Mouse (Mus musculus) kidney, embryonic 16.5 days (tissue): ENCODE measurements around the gene Armt1. TPM values are rescaled to one million over a fixed set of nuclear protein-coding genes. Genes with fewer than 3 reads are reported as not detected.

Experiments used
- ATAC-seq: fragments of 200-750 bp; cut with Nextera tagmentation; 2 replicates; pipeline ENCODE4 v1.8.0; 2017; ENCODE audit warnings: moderate TSS enrichment; ENCODE audit not compliant: low FRiP score, low TSS enrichment
- H3K27ac ChIP-seq: fragments of 300-500 bp; sonication (generic); 2 replicates; pipeline ENCODE4 v1.5.1; 2014; ENCODE audit warnings: low read length
- H3K27me3 ChIP-seq: fragments of 300-500 bp; sonication (generic); 2 replicates; pipeline ENCODE4 v1.6.1; 2014; ENCODE audit warnings: low read length, control low read depth, mixed read lengths; ENCODE audit not compliant: insufficient read depth
- H3K36me3 ChIP-seq: fragments of 300-500 bp; sonication (generic); 2 replicates; pipeline ENCODE4 v1.6.1; 2014; ENCODE audit warnings: low read length, control low read depth, mixed read lengths; ENCODE audit not compliant: insufficient read depth
- H3K4me1 ChIP-seq: fragments of 300-500 bp; sonication (generic); 2 replicates; pipeline ENCODE4 v1.6.1; 2014; ENCODE audit warnings: low read length, control low read depth, mixed read lengths; ENCODE audit not compliant: insufficient read depth
- H3K4me2 ChIP-seq: fragments of 300-500 bp; sonication (generic); replicated peaks from 2 replicates; pipeline ENCODE4 v1.6.1; 2014; ENCODE audit warnings: low read depth, low read length
- H3K4me3 ChIP-seq: fragments of 300-500 bp; sonication (generic); 2 replicates; pipeline ENCODE4 v1.5.1; 2014; ENCODE audit warnings: mild to moderate bottlenecking, low read length
- H3K9ac ChIP-seq: fragments of 300-500 bp; sonication (generic); replicated peaks from 2 replicates; pipeline ENCODE4 v1.6.1; 2014; ENCODE audit warnings: low read length
- H3K9me3 ChIP-seq: fragments of 300-500 bp; sonication (generic); 2 replicates; pipeline ENCODE4 v1.6.1; 2016; ENCODE audit warnings: low read length, control low read depth
- WGBS: fragments of 180-500 bp; shearing (Covaris S2); extraction: QIAGEN DNeasy Blood & Tissue Kit; methylation state at CpG from one replicate; pipeline ENCODE4 v1.1.7; 2014; 5-methylcytosine and 5-hydroxymethylcytosine counted together
- polyA plus RNA-seq: library from polyadenylated mRNA; unstranded; fragments of >200 nt; fragmentation: Nextera tagmentation; extraction: Ambion mirVana; gene quantifications from 2 replicates; pipeline ENCODE4 v1.2.1, GENCODE M21; 2015

The Armt1 gene
- polyA plus RNA-seq, 1 experiment from 2014 or later, result 23.8 TPM

GRCm38 (mm10) chr10:4476604-4477003 is 44.3 kb downstream of the Armt1 start:
- Histone ChIP-seq H3K9ac (no peak overlapping the region), H3K9me3 (no peaks in the 10 kb centered on the region), H3K27me3 (no peaks in the 10 kb centered on the region), H3K4me2 (no peak overlapping the region), H3K36me3 (no peaks in the 10 kb centered on the region), H3K4me3 (no peak overlapping the region), H3K27ac (no peak overlapping the region), H3K4me1 (no peaks in the 10 kb centered on the region)
- no peak for ATAC-seq
- 93% methylated on average over 5 of the region's 5 CpGs for WGBS

- no peaks in the 10 kb centered on the region for H3K4me1 ChIP-seq
- no peaks in the 10 kb centered on the region for H3K36me3 ChIP-seq
- 31% methylated on average over 3 of the region's 3 CpGs for WGBS
- H3K27me3 ChIP-seq, result no peaks in the 10 kb centered on the region
- no peak for ATAC-seq
- no peak overlapping the region for H3K9ac ChIP-seq
- H3K4me3 ChIP-seq, result no peak overlapping the region
- H3K9me3 ChIP-seq, result no peaks in the 10 kb centered on the region
- H3K27ac ChIP-seq, result no peak overlapping the region
- no peak overlapping the region for H3K4me2 ChIP-seq
Observed at GRCm38 (mm10) chr10:4480929-4481328, 48.7 kb downstream of the Armt1 start.

- Histone ChIP-seq H3K27me3 (no peaks in the 10 kb centered on the region), H3K27ac (no peak overlapping the region), H3K4me2 (no peak overlapping the region), H3K4me3 (no peak overlapping the region), H3K9me3 (no peaks in the 10 kb centered on the region), H3K36me3 (no peaks in the 10 kb centered on the region), H3K9ac (no peak overlapping the region), H3K4me1 (no peaks in the 10 kb centered on the region)
- WGBS, result 84% methylated on average over 8 of the region's 8 CpGs
- no peak for ATAC-seq
Observed at GRCm38 (mm10) chr10:4481695-4482094, 49.4 kb downstream of the Armt1 start.

- H3K27me3 ChIP-seq, result no peaks in the 10 kb centered on the region
- no peaks in the 10 kb centered on the region for H3K4me1 ChIP-seq
- no peaks in the 10 kb centered on the region for H3K36me3 ChIP-seq
- H3K9ac ChIP-seq, result no peak within 1 kb of the TSS
- H3K9me3 ChIP-seq, result no peaks in the 10 kb centered on the region
- WGBS, result 44% methylated on average over 11 of the region's 11 CpGs
- H3K4me3 ChIP-seq, result no peak within 1 kb of the TSS
- no peak within 1 kb of the TSS for H3K27ac ChIP-seq
- no peak within 1 kb of the TSS; the same call in 1 of the 2 replicates for H3K4me2 ChIP-seq
- peak; percentile 15; the same call in 1 of the 2 replicates for ATAC-seq
Observed at GRCm38 (mm10) chr10:4482355-4482754, 50.1 kb downstream of the Armt1 start, which contains the start of gene Ccdc170. Gene Ccdc170, plus strand, starts transcription at chr10:4482502.

- Histone ChIP-seq H3K27ac (no peak overlapping the region), H3K9ac (no peak overlapping the region), H3K27me3 (no peaks in the 10 kb centered on the region), H3K4me2 (no peak overlapping the region), H3K36me3 (no peaks in the 10 kb centered on the region), H3K9me3 (no peaks in the 10 kb centered on the region), H3K4me3 (no peak overlapping the region), H3K4me1 (no peaks in the 10 kb centered on the region)
- ATAC-seq, result no peak
- 95% methylated on average over 1 of the region's 1 CpGs for WGBS
Observed at GRCm38 (mm10) chr10:4483848-4484247, 51.6 kb downstream of the Armt1 start.

- Histone ChIP-seq H3K4me1 (no peaks in the 10 kb centered on the region), H3K9ac (no peak overlapping the region), H3K36me3 (no peaks in the 10 kb centered on the region), H3K9me3 (no peaks in the 10 kb centered on the region), H3K27ac (no peak overlapping the region), H3K4me2 (no peak overlapping the region), H3K27me3 (no peaks in the 10 kb centered on the region), H3K4me3 (no peak overlapping the region)
- no peak for ATAC-seq
- WGBS, result 60% methylated on average over 9 of the region's 9 CpGs
Observed at GRCm38 (mm10) chr10:4484986-4485385, 52.7 kb downstream of the Armt1 start.

- no peaks in the 10 kb centered on the region for H3K4me1 ChIP-seq
- H3K9ac ChIP-seq, result no peak overlapping the region
- no peak overlapping the region for H3K4me2 ChIP-seq
- no peaks in the 10 kb centered on the region for H3K36me3 ChIP-seq
- H3K4me3 ChIP-seq, result no peak overlapping the region
- H3K27ac ChIP-seq, result peak overlapping the region; percentile 58
- no peak for ATAC-seq
- no peaks in the 10 kb centered on the region for H3K9me3 ChIP-seq
- H3K27me3 ChIP-seq, result no peaks in the 10 kb centered on the region
- 71% methylated on average over 5 of the region's 5 CpGs for WGBS
Observed at GRCm38 (mm10) chr10:4489865-4490264, 57.6 kb downstream of the Armt1 start.

- no peak overlapping the region for H3K27ac ChIP-seq
- peak; percentile 19; the same call in 1 of the 2 replicates for ATAC-seq
- no peaks in the 10 kb centered on the region for H3K4me1 ChIP-seq
- H3K9ac ChIP-seq, result no peak overlapping the region
- no peaks in the 10 kb centered on the region for H3K9me3 ChIP-seq
- no peak overlapping the region for H3K4me2 ChIP-seq
- WGBS, result 46% methylated on average over 2 of the region's 3 CpGs
- no peak overlapping the region for H3K4me3 ChIP-seq
- H3K27me3 ChIP-seq, result no peaks in the 10 kb centered on the region
- no peaks in the 10 kb centered on the region for H3K36me3 ChIP-seq
Observed at GRCm38 (mm10) chr10:4491281-4491680, 59.0 kb downstream of the Armt1 start.

GRCm38 (mm10) chr10:4492045-4492444 is 59.8 kb downstream of the Armt1 start:
- Histone ChIP-seq H3K9me3 (no peaks in the 10 kb centered on the region), H3K36me3 (no peaks in the 10 kb centered on the region), H3K27me3 (no peaks in the 10 kb centered on the region), H3K9ac (no peak overlapping the region), H3K4me1 (no peaks in the 10 kb centered on the region), H3K4me3 (no peak overlapping the region), H3K4me2 (no peak overlapping the region), H3K27ac (no peak overlapping the region)
- ATAC-seq, result no peak
- 73% methylated on average over 1 of the region's 1 CpGs for WGBS

GRCm38 (mm10) chr10:4492909-4493308 is 60.6 kb downstream of the Armt1 start:
- H3K4me1 ChIP-seq, result no peaks in the 10 kb centered on the region
- H3K4me3 ChIP-seq, result no peak overlapping the region
- no peak overlapping the region for H3K27ac ChIP-seq
- ATAC-seq, result peak; percentile 46; the same call in 1 of the 2 replicates
- no peaks in the 10 kb centered on the region for H3K27me3 ChIP-seq
- H3K4me2 ChIP-seq, result no peak overlapping the region
- 12% methylated on average over 4 of the region's 4 CpGs for WGBS
- H3K9me3 ChIP-seq, result no peaks in the 10 kb centered on the region
- H3K36me3 ChIP-seq, result no peaks in the 10 kb centered on the region
- no peak overlapping the region for H3K9ac ChIP-seq
